Mouse (Mus musculus) limb, embryonic 12.5 days (tissue): Measurements from ENCODE around the gene Ak4. TPM values are rescaled to one million over a fixed set of nuclear protein-coding genes. Genes with fewer than 3 reads are reported as not detected.

ENCODE experiments used
- ATAC-seq: fragments of 200-750 bp; cut with Nextera tagmentation; 2 replicates; pipeline ENCODE4 v1.8.0; 2017; ENCODE audit warnings: low read depth, moderate TSS enrichment; ENCODE audit not compliant: insufficient number of reproducible peaks, insufficient read depth, low FRiP score, low TSS enrichment
- H3K27ac ChIP-seq: fragments of 300-500 bp; sonication (generic); 2 replicates; pipeline ENCODE4 v1.5.1; 2016; ENCODE audit warnings: mild to moderate bottlenecking, moderate library complexity
- H3K27me3 ChIP-seq: fragments of 300-500 bp; sonication (generic); 2 replicates; pipeline ENCODE4 v1.6.1; 2016; ENCODE audit warnings: mild to moderate bottlenecking, moderate library complexity
- H3K36me3 ChIP-seq: fragments of 300-500 bp; sonication (generic); 2 replicates; pipeline ENCODE4 v1.6.1; 2016; ENCODE audit warnings: mild to moderate bottlenecking, moderate library complexity
- H3K4me1 ChIP-seq: fragments of 300-500 bp; sonication (generic); replicated peaks from 2 replicates; pipeline ENCODE4 v1.6.1; 2016
- H3K4me2 ChIP-seq: fragments of 300-500 bp; sonication (generic); 2 replicates; pipeline ENCODE4 v1.6.1; 2016; ENCODE audit warnings: mild to moderate bottlenecking, moderate library complexity
- H3K4me3 ChIP-seq: fragments of 300-500 bp; sonication (generic); replicated peaks from 2 replicates; pipeline ENCODE4 v1.5.1; 2016; ENCODE audit warnings: mild to moderate bottlenecking
- H3K9ac ChIP-seq: fragments of 300-500 bp; sonication (generic); replicated peaks from 2 replicates; pipeline ENCODE4 v1.6.1; 2016; ENCODE audit warnings: mild to moderate bottlenecking, moderate library complexity
- H3K9me3 ChIP-seq: fragments of 300-500 bp; sonication (generic); 2 replicates; pipeline ENCODE4 v1.6.1; 2016; ENCODE audit warnings: mild to moderate bottlenecking, moderate library complexity
- WGBS: fragments of 180-500 bp; shearing (Covaris S2); methylation state at CpG from one replicate; pipeline ENCODE4 v1.1.7; 2016; 5-methylcytosine and 5-hydroxymethylcytosine counted together
- polyA plus RNA-seq: library from polyadenylated mRNA; unstranded; fragments of >200 nt; fragmentation: Nextera tagmentation; extraction: Ambion mirVana; gene quantifications from 2 replicates; pipeline ENCODE4 v1.2.1, GENCODE M21; 2016

The Ak4 gene
- polyA plus RNA-seq, 1 experiment from 2014 or later, result 11.8 TPM

GRCm38 (mm10) chr4:101424495-101424894 lies 5.4 kb downstream of the Ak4 start:
- Histone ChIP-seq H3K27ac (no peak overlapping the region), H3K9ac (no peak overlapping the region), H3K27me3 (peaks cover 3% of the 10 kb centered on the region; the same call in 1 of the 2 replicates), H3K4me3 (no peak overlapping the region), H3K4me2 (no peak overlapping the region), H3K36me3 (no peaks in the 10 kb centered on the region), H3K4me1 (peaks cover 12% of the 10 kb centered on the region), H3K9me3 (no peaks in the 10 kb centered on the region)
- ATAC-seq, result no peak
- 69% methylated on average over 3 of the region's 3 CpGs for WGBS

GRCm38 (mm10) chr4:101425119-101425518 lies 6.0 kb downstream of the Ak4 start:
- Histone ChIP-seq H3K27me3 (peaks cover 3% of the 10 kb centered on the region; the same call in 1 of the 2 replicates), H3K9me3 (no peaks in the 10 kb centered on the region), H3K27ac (no peak overlapping the region), H3K36me3 (no peaks in the 10 kb centered on the region), H3K4me1 (peaks cover 12% of the 10 kb centered on the region), H3K4me3 (no peak overlapping the region), H3K9ac (no peak overlapping the region), H3K4me2 (no peak overlapping the region)
- WGBS, result 61% methylated on average over 5 of the region's 5 CpGs
- no peak for ATAC-seq

GRCm38 (mm10) chr4:101425666-101426065 lies 6.6 kb downstream of the Ak4 start:
- no peaks in the 10 kb centered on the region for H3K9me3 ChIP-seq
- no peak overlapping the region for H3K27ac ChIP-seq
- WGBS, result 89% methylated on average over 3 of the region's 3 CpGs
- no peak overlapping the region for H3K9ac ChIP-seq
- no peak overlapping the region for H3K4me3 ChIP-seq
- H3K36me3 ChIP-seq, result 0 out of 2 replicates have a peak, but pooled peaks cover 3% of the 10 kb centered on the region
- H3K4me1 ChIP-seq, result peaks cover 9% of the 10 kb centered on the region
- H3K4me2 ChIP-seq, result no peak overlapping the region
- ATAC-seq, result no peak
- H3K27me3 ChIP-seq, result peaks cover 3% of the 10 kb centered on the region; the same call in 1 of the 2 replicates

GRCm38 (mm10) chr4:101426566-101426965 lies 7.5 kb downstream of the Ak4 start:
- ATAC-seq, result no peak
- Histone ChIP-seq H3K27me3 (peaks cover 2% of the 10 kb centered on the region; the same call in 1 of the 2 replicates), H3K4me1 (peaks cover 5% of the 10 kb centered on the region), H3K9ac (no peak overlapping the region), H3K4me2 (no peak overlapping the region), H3K36me3 (peaks cover 9% of the 10 kb centered on the region; the same call in 1 of the 2 replicates), H3K9me3 (no peaks in the 10 kb centered on the region), H3K4me3 (no peak overlapping the region), H3K27ac (no peak overlapping the region)
- 80% methylated on average over 6 of the region's 6 CpGs for WGBS

- Histone ChIP-seq H3K4me1 (peaks cover 5% of the 10 kb centered on the region), H3K27me3 (no peaks in the 10 kb centered on the region), H3K27ac (no peak overlapping the region), H3K9ac (no peak overlapping the region), H3K9me3 (no peaks in the 10 kb centered on the region), H3K4me2 (no peak overlapping the region), H3K4me3 (no peak overlapping the region), H3K36me3 (peaks cover 9% of the 10 kb centered on the region; the same call in 1 of the 2 replicates)
- ATAC-seq, result no peak
- 85% methylated on average over 11 of the region's 11 CpGs for WGBS
Observed at GRCm38 (mm10) chr4:101427886-101428680, 9.0 kb downstream of the Ak4 start.

- no peaks in the 10 kb centered on the region for H3K27me3 ChIP-seq
- H3K4me2 ChIP-seq, result no peak overlapping the region
- H3K27ac ChIP-seq, result no peak overlapping the region
- peaks cover 5% of the 10 kb centered on the region for H3K4me1 ChIP-seq
- WGBS, result 72% methylated on average over 2 of the region's 2 CpGs
- no peak overlapping the region for H3K4me3 ChIP-seq
- ATAC-seq, result no peak
- H3K9ac ChIP-seq, result no peak overlapping the region
- peaks cover 9% of the 10 kb centered on the region; the same call in 1 of the 2 replicates for H3K36me3 ChIP-seq
- H3K9me3 ChIP-seq, result no peaks in the 10 kb centered on the region
Observed at GRCm38 (mm10) chr4:101429073-101429472, 10.0 kb downstream of the Ak4 start.

- Histone ChIP-seq H3K9ac (no peak overlapping the region), H3K4me1 (peaks cover 5% of the 10 kb centered on the region), H3K9me3 (no peaks in the 10 kb centered on the region), H3K27ac (no peak overlapping the region), H3K4me3 (no peak overlapping the region), H3K27me3 (no peaks in the 10 kb centered on the region), H3K4me2 (no peak overlapping the region), H3K36me3 (peaks cover 9% of the 10 kb centered on the region; the same call in 1 of the 2 replicates)
- WGBS, result 92% methylated on average over 6 of the region's 6 CpGs
- no peak for ATAC-seq
Observed at GRCm38 (mm10) chr4:101430000-101430399, 10.9 kb downstream of the Ak4 start.

GRCm38 (mm10) chr4:101436761-101437512 lies 17.9 kb downstream of the Ak4 start:
- Histone ChIP-seq H3K27me3 (no peaks in the 10 kb centered on the region), H3K9ac (no peak overlapping the region), H3K27ac (no peak overlapping the region), H3K4me1 (peaks cover 17% of the 10 kb centered on the region), H3K4me2 (no peak overlapping the region), H3K4me3 (no peak overlapping the region), H3K36me3 (no peaks in the 10 kb centered on the region), H3K9me3 (no peaks in the 10 kb centered on the region)
- ATAC-seq, result no peak
- 79% methylated on average over 8 of the region's 8 CpGs for WGBS

GRCm38 (mm10) chr4:101438271-101438670 lies 19.2 kb downstream of the Ak4 start:
- no peak overlapping the region for H3K27ac ChIP-seq
- no peak overlapping the region for H3K4me3 ChIP-seq
- H3K36me3 ChIP-seq, result no peaks in the 10 kb centered on the region
- no peaks in the 10 kb centered on the region for H3K9me3 ChIP-seq
- peaks cover 17% of the 10 kb centered on the region for H3K4me1 ChIP-seq
- no peak for ATAC-seq
- H3K4me2 ChIP-seq, result no peak overlapping the region
- 65% methylated on average over 8 of the region's 8 CpGs for WGBS
- H3K27me3 ChIP-seq, result no peaks in the 10 kb centered on the region
- H3K9ac ChIP-seq, result no peak overlapping the region

GRCm38 (mm10) chr4:101439738-101440389 lies 20.8 kb downstream of the Ak4 start:
- Histone ChIP-seq H3K4me2 (no peak overlapping the region), H3K27me3 (no peaks in the 10 kb centered on the region), H3K9ac (no peak overlapping the region), H3K9me3 (no peaks in the 10 kb centered on the region), H3K4me3 (no peak overlapping the region), H3K4me1 (peaks cover 17% of the 10 kb centered on the region), H3K27ac (peak overlapping the region; percentile 66), H3K36me3 (no peaks in the 10 kb centered on the region)
- ATAC-seq, result peak; percentile 58; the same call in 1 of the 2 replicates
- WGBS, result 48% methylated on average over 13 of the region's 13 CpGs

- no peaks in the 10 kb centered on the region for H3K36me3 ChIP-seq
- 0 out of 2 replicates have a peak, but pooled peaks cover 3% of the 10 kb centered on the region for H3K9me3 ChIP-seq
- no peak for ATAC-seq
- 91% methylated on average over 2 of the region's 2 CpGs for WGBS
- H3K4me1 ChIP-seq, result peaks cover 16% of the 10 kb centered on the region
- no peak overlapping the region for H3K27ac ChIP-seq
- no peak overlapping the region for H3K9ac ChIP-seq
- no peak overlapping the region for H3K4me2 ChIP-seq
- H3K27me3 ChIP-seq, result no peaks in the 10 kb centered on the region
- no peak overlapping the region for H3K4me3 ChIP-seq
Observed at GRCm38 (mm10) chr4:101442791-101443190, 23.7 kb downstream of the Ak4 start.
